Mouse (Mus musculus) forebrain, postnatal 0 days (tissue): ENCODE measurements at regions not wholly inside any gene's neighbourhood (a gene's known extent, or its start where the extent isn't known, plus 50 kb on each side); places are given as distances from the start of the nearest gene placed in this dataset.
A peak's percentile ranks its signal among the peaks of the same experiment; 100 is the strongest.

Experiments used
- ATAC-seq: fragments of 200-750 bp; cut with Nextera tagmentation; 2 replicates; pipeline ENCODE4 v1.8.0; 2017; ENCODE audit warnings: mild to moderate bottlenecking, moderate library complexity
- DNase-seq: peaks from one replicate; pipeline ENCODE4 v3.0.0-alpha.2; 2015
- H3K27ac ChIP-seq: fragments of 300-500 bp; sonication (generic); 2 replicates; pipeline ENCODE4 v1.5.1; 2014; ENCODE audit warnings: low read depth, mild to moderate bottlenecking, antibody characterized with exemption, low read length, moderate library complexity, mixed read lengths
- H3K27me3 ChIP-seq: fragments of 300-500 bp; sonication (generic); 2 replicates; pipeline ENCODE4 v1.6.1; 2014; ENCODE audit warnings: mild to moderate bottlenecking, low read length, mixed read lengths; ENCODE audit not compliant: insufficient read depth
- H3K36me3 ChIP-seq: fragments of 300-500 bp; sonication (generic); 2 replicates; pipeline ENCODE4 v1.6.1; 2014; ENCODE audit warnings: mild to moderate bottlenecking, moderate library complexity; ENCODE audit not compliant: insufficient read depth
- H3K4me1 ChIP-seq: fragments of 300-500 bp; sonication (generic); 2 replicates; pipeline ENCODE4 v1.6.1; 2014; ENCODE audit warnings: antibody characterized with exemption; ENCODE audit not compliant: insufficient read depth
- H3K4me2 ChIP-seq: fragments of 300-500 bp; sonication (generic); 2 replicates; pipeline ENCODE4 v1.6.1; 2014; ENCODE audit warnings: low read depth, mild to moderate bottlenecking, moderate library complexity
- H3K4me3 ChIP-seq: fragments of 300-500 bp; sonication (generic); 2 replicates; pipeline ENCODE4 v1.5.1; 2014; ENCODE audit warnings: low read depth, low read length, mixed read lengths
- H3K9ac ChIP-seq: fragments of 300-500 bp; sonication (generic); 2 replicates; pipeline ENCODE4 v1.6.1; 2014; ENCODE audit warnings: mild to moderate bottlenecking
- H3K9me3 ChIP-seq: fragments of 300-500 bp; sonication (generic); 2 replicates; pipeline ENCODE4 v1.6.1; 2016; ENCODE audit warnings: low read length
- CTCF ChIP-seq: sonication (generic); IDR thresholded peaks from 2 replicates; pipeline ENCODE4 v1.5.1; 2016; ENCODE audit warnings: antibody characterized with exemption, control low read depth, low read depth
- WGBS: fragments of 180-500 bp; shearing (Covaris S2); extraction: QIAGEN DNeasy Blood & Tissue Kit; methylation state at CpG from one replicate; pipeline ENCODE4 v1.1.7; 2014; 5-methylcytosine and 5-hydroxymethylcytosine counted together

DNA sequence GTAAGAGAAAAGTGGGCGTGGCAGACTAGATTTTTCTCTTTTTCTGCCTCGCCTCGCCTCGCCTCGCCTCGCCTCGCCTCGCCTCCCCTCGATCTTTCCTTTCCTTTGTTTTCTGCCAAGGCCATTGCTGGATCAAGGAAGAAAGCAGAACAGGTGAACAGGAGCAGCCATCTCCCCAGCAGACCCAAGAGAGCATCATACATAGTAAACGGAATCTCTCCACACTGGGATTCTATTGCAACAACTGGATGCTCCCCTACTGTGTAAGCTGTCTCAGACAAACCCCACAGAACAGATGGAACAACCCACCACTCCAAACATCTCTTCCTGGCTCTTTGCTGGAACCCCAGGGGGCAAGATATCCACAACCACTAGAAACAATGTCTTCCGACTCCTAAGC is 72.4 kb upstream of the Fam13c start:
- H3K36me3 ChIP-seq = no peaks in the 10 kb centered on the region
- ATAC-seq = no peak
- H3K9me3 ChIP-seq = no peaks in the 10 kb centered on the region
- H3K27ac ChIP-seq = no peak overlapping the region
- 76% methylated on average over 11 of the region's 11 CpGs for WGBS
- no peak overlapping the region for H3K4me2 ChIP-seq
- no peak overlapping the region for H3K9ac ChIP-seq
- H3K4me3 ChIP-seq = no peak overlapping the region
- no peak for DNase-seq
- no peak for TF ChIP-seq CTCF
- no peaks in the 10 kb centered on the region for H3K27me3 ChIP-seq
- H3K4me1 ChIP-seq = 0 out of 2 replicates have a peak, but pooled peaks cover 2% of the 10 kb centered on the region

DNA sequence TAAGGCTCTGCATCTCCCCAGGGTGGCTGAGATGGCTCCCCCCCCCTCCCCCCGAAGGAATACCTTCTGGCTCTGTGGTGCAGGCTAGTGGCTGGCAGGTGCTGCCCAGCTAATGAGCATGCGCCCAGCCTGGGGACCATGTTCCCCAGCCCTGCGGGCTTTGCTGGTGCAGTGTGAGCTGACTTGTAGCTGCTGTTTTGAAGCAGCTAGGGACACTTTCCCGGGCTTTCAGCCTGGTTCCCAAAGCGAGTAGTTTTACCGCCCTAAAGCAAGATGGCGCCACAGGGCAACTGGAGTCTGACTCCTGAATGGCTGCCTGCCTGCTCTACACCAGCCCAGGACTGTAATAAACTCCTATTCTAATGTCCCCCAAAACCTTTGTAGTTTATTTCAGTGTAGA is 71.6 kb upstream of the Fam13c start:
- Histone ChIP-seq H3K9ac (no peak overlapping the region), H3K4me3 (no peak overlapping the region), H3K27me3 (no peaks in the 10 kb centered on the region), H3K27ac (no peak overlapping the region), H3K9me3 (no peaks in the 10 kb centered on the region), H3K4me2 (no peak overlapping the region), H3K4me1 (0 out of 2 replicates have a peak, but pooled peaks cover 5% of the 10 kb centered on the region), H3K36me3 (no peaks in the 10 kb centered on the region)
- peak; percentile 79 for ATAC-seq
- TF ChIP-seq CTCF = peak; percentile 72
- peak; percentile 71 for DNase-seq
- WGBS = 19% methylated on average over 7 of the region's 7 CpGs

DNA sequence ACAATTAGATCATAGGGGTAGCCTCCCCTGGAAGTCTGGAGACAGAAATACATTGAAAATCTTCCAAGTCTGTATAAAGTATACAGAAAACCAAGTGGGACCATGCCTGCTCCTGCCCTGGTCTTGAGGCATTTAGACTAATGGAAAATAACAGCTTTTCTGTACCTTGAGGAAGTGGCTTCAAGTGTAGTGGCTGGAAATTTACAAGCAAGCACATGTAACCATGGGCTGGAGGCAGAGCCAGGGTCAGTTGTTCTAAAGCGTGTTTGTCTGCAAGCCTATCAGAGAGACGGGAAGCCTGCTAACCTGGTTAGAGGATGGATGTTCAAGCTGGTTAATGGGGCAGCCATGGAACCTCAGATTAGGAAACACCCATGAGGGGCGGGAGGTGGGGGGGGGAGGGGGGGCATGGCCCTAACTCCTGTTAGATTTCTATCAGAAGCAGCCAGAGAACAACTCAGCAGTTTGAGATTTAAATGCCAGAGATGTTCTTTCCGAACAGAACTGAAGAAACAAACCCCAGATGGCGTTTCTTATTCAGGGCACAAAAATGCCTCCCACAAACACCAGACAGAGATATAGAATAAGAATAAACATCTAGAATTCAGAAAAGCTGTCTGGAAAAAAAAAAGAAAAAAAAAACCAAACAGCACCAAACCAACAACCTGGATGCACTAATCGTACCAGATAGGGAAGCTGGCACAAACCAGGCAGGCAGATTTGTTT is 67.7 kb upstream of the Fam13c start:
- ATAC-seq = no peak; the same call in 1 of the 2 replicates
- no peaks in the 10 kb centered on the region for H3K27me3 ChIP-seq
- no peak for TF ChIP-seq CTCF
- no peak overlapping the region for H3K27ac ChIP-seq
- WGBS = 63% methylated on average over 6 of the region's 6 CpGs
- no peak overlapping the region for H3K9ac ChIP-seq
- no peak for DNase-seq
- no peak overlapping the region for H3K4me3 ChIP-seq
- no peaks in the 10 kb centered on the region for H3K9me3 ChIP-seq
- H3K36me3 ChIP-seq = no peaks in the 10 kb centered on the region
- 0 out of 2 replicates have a peak, but pooled peaks cover 5% of the 10 kb centered on the region for H3K4me1 ChIP-seq
- no peak overlapping the region for H3K4me2 ChIP-seq

DNA sequence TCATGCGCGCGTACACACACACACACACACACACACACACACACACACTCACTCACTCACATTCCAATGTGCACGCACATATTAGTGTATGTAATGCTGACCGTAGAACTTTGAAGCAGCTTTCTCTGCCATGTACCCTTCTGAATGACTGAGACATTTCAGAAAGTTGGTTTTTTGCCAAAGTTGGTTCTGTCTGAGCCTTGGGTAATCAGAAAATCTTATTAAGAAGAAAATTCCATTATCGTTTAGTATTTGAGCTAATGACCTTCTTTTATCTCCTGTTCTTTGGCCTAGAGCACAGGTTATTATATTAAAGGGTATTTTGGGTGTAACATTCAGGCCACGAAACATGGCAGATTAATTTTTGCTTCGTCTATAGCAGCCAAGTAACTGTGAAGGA is 67.1 kb upstream of the Fam13c start:
- no peak overlapping the region for H3K9ac ChIP-seq
- DNase-seq (no peak), ATAC-seq (no peak)
- 0 out of 2 replicates have a peak, but pooled peaks cover 5% of the 10 kb centered on the region for H3K4me1 ChIP-seq
- WGBS = 70% methylated on average over 8 of the region's 8 CpGs
- no peaks in the 10 kb centered on the region for H3K27me3 ChIP-seq
- no peaks in the 10 kb centered on the region for H3K36me3 ChIP-seq
- no peak overlapping the region for H3K4me3 ChIP-seq
- no peak overlapping the region for H3K4me2 ChIP-seq
- no peak for TF ChIP-seq CTCF
- H3K27ac ChIP-seq = no peak overlapping the region
- no peaks in the 10 kb centered on the region for H3K9me3 ChIP-seq

DNA sequence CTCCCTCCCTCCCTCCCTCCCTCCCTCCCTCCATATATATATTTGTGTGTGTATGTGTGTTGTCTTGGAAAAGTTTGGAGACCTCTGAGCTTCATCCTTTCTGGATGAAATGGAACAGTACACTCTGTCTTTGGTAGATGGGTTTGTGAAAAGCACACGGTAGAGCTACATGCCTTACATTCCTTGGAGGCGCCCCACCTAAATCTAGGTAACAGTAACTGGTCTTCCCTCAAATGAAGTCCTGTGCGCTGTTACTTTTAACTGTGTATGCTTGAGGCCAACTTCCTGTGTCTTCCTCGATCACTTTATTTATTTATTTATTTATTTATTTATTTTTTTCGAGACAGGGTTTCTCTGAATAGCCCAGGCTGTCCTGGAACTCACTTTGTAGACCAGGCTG is 66.4 kb upstream of the Fam13c start:
- no peak overlapping the region for H3K4me3 ChIP-seq
- H3K4me1 ChIP-seq = 0 out of 2 replicates have a peak, but pooled peaks cover 5% of the 10 kb centered on the region
- no peaks in the 10 kb centered on the region for H3K9me3 ChIP-seq
- DNase-seq (no peak), ATAC-seq (no peak)
- H3K36me3 ChIP-seq = no peaks in the 10 kb centered on the region
- no peak overlapping the region for H3K4me2 ChIP-seq
- WGBS = 93% methylated on average over 5 of the region's 5 CpGs
- H3K27ac ChIP-seq = no peak overlapping the region
- H3K27me3 ChIP-seq = no peaks in the 10 kb centered on the region
- no peak overlapping the region for H3K9ac ChIP-seq
- TF ChIP-seq CTCF = no peak

DNA sequence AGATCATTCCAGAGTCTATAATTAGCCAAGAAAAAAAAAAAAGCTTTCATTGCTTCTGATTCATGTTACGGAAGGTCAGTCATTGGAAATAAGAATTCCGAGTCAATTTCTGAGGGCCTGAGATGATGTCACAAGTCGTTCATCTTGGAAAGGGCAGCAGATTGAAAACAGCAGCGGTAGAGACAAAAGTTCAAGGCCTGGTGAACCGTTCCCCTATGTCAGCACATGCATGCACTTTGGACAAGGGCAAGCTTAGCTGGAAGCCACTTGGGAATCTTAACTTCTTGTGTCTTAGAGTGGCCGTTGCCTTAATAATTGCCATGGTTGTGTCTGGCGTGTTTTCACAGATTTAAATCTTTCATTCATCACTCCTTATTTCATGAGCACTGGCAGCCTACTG is 65.6 kb upstream of the Fam13c start:
- no peak for TF ChIP-seq CTCF
- no peak overlapping the region for H3K4me2 ChIP-seq
- H3K4me1 ChIP-seq = 0 out of 2 replicates have a peak, but pooled peaks cover 5% of the 10 kb centered on the region
- H3K4me3 ChIP-seq = no peak overlapping the region
- WGBS = 78% methylated on average over 7 of the region's 7 CpGs
- no peak overlapping the region for H3K9ac ChIP-seq
- H3K27ac ChIP-seq = no peak overlapping the region
- DNase-seq (no peak), ATAC-seq (no peak)
- no peaks in the 10 kb centered on the region for H3K36me3 ChIP-seq
- H3K9me3 ChIP-seq = no peaks in the 10 kb centered on the region
- H3K27me3 ChIP-seq = no peaks in the 10 kb centered on the region

DNA sequence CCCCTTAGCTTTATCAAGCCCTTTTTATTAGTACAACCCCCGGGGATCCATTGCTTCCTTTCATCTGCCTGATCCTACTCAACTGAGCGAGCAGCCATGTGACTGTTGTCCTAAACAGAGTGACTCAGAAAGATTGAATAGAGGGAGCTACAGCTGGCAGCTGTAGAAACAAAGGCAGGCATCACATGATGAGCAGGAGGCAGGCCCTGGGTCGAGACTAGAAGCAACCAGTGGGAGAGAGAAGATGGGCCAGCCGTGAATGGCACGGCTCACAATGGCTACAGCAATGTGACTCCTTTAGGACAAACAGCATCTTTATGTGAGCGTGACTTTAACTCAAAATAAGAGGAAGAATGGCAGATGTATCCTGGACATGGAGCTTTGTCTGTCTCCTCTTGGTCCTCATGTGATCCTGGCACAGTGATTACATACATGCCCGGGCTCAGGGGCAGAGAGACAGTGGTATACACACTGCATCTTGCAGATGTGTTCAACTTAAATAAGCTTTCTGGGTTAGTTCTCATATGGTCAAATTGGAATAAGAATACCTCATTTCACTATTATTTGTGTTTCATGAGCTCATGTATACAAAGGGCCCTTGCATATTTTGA is 60.1 kb upstream of the Fam13c start:
- no peak overlapping the region for H3K4me3 ChIP-seq
- ATAC-seq = peak; percentile 75

More for the DNA sequence above, 60.1 kb upstream of the Fam13c start:
- no peaks in the 10 kb centered on the region for H3K27me3 ChIP-seq
- no peaks in the 10 kb centered on the region for H3K4me1 ChIP-seq
- 18% methylated on average over 7 of the region's 7 CpGs for WGBS
- DNase-seq = no peak
- no peak overlapping the region for H3K9ac ChIP-seq
- H3K27ac ChIP-seq = no peak overlapping the region
- TF ChIP-seq CTCF = no peak
- H3K4me2 ChIP-seq = no peak overlapping the region
- no peaks in the 10 kb centered on the region for H3K9me3 ChIP-seq
- no peaks in the 10 kb centered on the region for H3K36me3 ChIP-seq
